Mouse (Mus musculus): Measurements from ENCODE around the gene Fam180a.

DNA sequence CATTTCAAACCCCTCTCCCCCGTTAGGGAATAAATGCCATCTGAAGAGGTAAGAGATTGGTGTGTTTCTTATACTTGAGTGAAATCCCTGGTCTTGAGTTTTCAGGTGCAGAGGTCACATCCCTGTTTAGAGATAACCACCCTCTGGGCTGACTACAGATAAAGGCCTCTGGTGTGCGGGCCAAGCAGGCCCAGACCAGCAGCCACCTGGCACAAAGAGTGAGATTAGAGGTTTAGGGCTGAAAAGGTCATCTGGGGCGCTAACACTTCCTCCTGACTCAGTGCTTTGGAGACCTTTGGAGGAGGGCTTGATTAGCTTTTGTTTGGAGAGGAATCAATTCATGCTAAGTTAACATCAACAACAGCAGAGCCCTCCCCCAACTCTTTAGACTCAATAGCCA lies 7.7 kb upstream of the Fam180a start:
- TF ChIP-seq CTCF (IDR thresholded peaks at IDR 0.05; ENCODE audit: extremely low read depth, insufficient read length, insufficient replicate concordance, low read depth, low read length) (no peak), POLR2A (IDR thresholded peaks at IDR 0.05; ENCODE audit: low read depth, low read length) (no peak)

Measured in small intestine, adult 2 months (tissue).